Mouse (Mus musculus): Measurements from ENCODE around the gene Uvssa. TPM values are rescaled to one million over a fixed set of nuclear protein-coding genes. Genes with fewer than 3 reads are reported as not detected.
"Not testable (repeated sequence)": the region's sequence is repeated elsewhere in the genome, so short reads cannot be mapped to it uniquely, and the experiment has no call there.

The Uvssa gene
- 11.7 and 12.0 TPM in 2 replicates for polyA plus RNA-seq (2014; fragmentation: Nextera tagmentation; extraction: Ambion mirVana)

DNA sequence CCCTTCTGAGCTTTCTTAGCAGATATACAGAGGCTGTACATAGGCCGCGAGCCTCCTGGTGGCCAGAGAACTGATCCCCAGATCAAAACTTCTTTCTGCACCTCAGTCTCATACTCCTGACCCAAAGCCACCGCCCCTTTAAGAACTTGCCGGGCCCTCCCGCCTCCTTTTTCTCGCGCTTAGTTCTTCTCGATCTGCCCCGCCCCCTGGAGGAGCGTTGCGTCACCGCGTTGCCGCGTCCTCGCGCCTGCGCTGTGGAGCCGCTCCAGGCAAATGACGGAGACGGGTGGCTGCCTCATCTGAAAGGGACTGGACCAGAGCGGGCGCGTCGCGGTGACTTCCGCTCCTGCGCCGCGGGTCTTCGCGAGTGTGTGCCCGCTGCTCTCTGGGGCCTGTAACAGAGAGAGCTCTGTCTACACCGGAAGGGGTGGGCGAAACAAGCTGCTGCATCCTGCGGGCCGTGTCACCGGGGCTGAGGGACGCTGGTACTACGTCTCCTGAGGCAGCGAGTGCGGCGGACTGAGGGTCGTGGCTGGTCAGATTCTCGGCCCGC lies at the start of gene Uvssa:
TSS of gene Uvssa (plus strand) at position 248 of the 553 bp plus-strand sequence.
- H3K4me2 ChIP-seq (replicated peaks; ENCODE audit: low read depth, low read length): peak within 1 kb of the TSS; percentile 84
- H3K36me3 ChIP-seq (ENCODE audit: control insufficient read depth, insufficient read depth, low read length): peaks cover 14% of the 10 kb centered on the region
- peak within 1 kb of the TSS; percentile 94 for H3K27ac ChIP-seq (ENCODE audit: low read length)
- peak within 1 kb of the TSS; percentile 88 for H3K9ac ChIP-seq (replicated peaks; ENCODE audit: low read depth, low read length)
- H3K27me3 ChIP-seq (ENCODE audit: control insufficient read depth, insufficient read depth, low read length): no peaks in the 10 kb centered on the region
- WGBS: under 1% methylated on average over 46 of the region's 46 CpGs
- H3K4me1 ChIP-seq (ENCODE audit: control insufficient read depth, insufficient read depth, low read length): peaks cover 7% of the 10 kb centered on the region
- ATAC-seq (ENCODE audit: insufficient number of reproducible peaks, insufficient read depth, low FRiP score, low read depth): peak; percentile 96
- no peaks in the 10 kb centered on the region for H3K9me3 ChIP-seq (ENCODE audit: control insufficient read depth, low read depth, low read length)
- peak within 1 kb of the TSS; percentile 71 for H3K4me3 ChIP-seq (ENCODE audit: low read depth, low read length)

DNA sequence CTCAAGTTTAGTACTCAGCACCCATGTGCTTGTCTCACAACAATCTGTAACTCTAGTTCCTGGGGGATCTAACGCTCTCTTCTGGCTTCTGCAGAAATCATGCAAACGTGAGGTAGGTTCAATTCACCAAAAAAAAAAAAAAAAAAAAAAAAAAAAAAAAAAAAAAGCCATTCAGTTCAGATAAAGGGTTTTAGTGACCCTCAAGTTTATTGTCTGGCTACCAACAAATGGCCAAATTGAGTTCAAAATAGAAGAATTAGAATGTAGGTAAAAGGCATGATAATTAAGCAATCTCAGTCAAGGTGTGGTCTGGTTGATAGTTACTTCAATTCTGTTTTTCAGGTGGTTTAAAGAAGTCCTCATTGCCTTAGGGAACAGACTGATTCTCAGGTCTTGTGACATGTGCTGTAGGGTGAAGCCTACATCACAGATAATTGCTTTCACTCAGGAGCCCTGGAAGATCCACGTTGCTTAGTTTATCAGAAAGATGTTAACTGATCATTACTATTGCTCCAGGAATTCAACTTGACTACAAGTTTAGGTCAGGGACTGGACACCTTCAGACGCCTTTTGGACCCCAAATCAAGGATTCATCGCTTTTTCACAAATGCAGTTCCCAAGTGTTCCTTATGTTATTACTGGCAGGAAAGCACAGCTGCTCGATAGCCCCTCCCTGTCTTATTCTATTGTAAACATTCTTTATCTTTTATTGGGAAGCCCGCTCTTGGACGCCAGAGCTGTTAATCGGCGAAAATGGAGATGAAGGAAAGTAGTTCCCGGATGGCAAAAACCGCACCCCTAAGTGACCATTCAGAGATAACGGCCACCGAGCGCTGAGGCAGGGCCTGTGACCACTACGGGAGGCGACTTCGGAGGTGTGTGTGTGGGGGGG lies 43.7 kb upstream of the Uvssa start:
- H3K27ac ChIP-seq (ENCODE audit: low read length): peak overlapping the region; percentile 81
- no peaks in the 10 kb centered on the region for H3K27me3 ChIP-seq (ENCODE audit: control insufficient read depth, insufficient read depth, low read length)
- peaks cover 12% of the 10 kb centered on the region; the same call in 1 of the 2 replicates for H3K4me1 ChIP-seq (ENCODE audit: control insufficient read depth, insufficient read depth, low read length)
- H3K36me3 ChIP-seq (ENCODE audit: control insufficient read depth, insufficient read depth, low read length): no peaks in the 10 kb centered on the region
- H3K9me3 ChIP-seq (ENCODE audit: control insufficient read depth, low read depth, low read length): peaks cover 2% of the 10 kb centered on the region; the same call in 1 of the 2 replicates
- ATAC-seq (ENCODE audit: insufficient number of reproducible peaks, insufficient read depth, low FRiP score, low read depth): no peak
- peak overlapping the region; percentile 78 for H3K9ac ChIP-seq (replicated peaks; ENCODE audit: low read depth, low read length)
- peak overlapping the region; percentile 98 for H3K4me3 ChIP-seq (ENCODE audit: low read depth, low read length)
- peak overlapping the region; percentile 57 for H3K4me2 ChIP-seq (replicated peaks; ENCODE audit: low read depth, low read length)
- WGBS: 21% methylated on average over 18 of the region's 18 CpGs

DNA sequence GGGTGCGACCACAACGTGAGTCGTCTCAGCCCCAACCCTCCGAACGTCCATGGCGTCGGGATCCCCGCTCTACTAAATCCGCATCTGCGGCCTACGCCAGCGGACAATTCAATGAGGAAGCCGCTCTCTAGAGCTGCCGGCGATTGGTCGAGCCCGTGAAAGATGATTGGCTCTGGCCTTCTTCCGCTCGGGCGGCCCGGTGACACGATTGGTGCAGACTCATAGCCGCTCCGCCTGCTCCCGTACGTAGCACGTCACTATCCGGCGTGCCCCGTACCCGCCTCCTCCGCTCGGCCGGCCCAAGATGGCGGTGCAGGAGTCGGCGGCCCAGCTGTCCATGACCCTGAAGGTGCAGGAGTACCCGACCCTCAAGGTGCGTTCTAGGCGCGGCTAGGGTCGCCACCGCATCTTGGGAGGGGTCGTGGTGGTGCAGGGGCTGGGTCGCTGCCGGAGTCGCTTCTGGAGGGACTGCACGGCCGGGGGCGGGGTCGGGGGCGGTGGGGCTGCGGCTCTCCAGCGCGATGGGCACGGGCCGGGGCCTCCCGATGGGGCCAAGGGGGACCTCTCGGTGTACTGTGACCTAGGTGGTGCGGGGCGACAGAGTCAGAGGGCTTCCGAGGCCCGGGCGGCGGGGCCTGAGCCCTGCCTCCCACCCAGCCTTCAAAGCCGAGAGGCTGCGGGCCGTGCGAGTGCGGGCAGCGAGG lies 42.9 kb upstream of the Uvssa start, which contains the start of gene Maea:
TSS of gene Maea (plus strand) at position 237 of the 704 bp plus-strand sequence.
- no peaks in the 10 kb centered on the region for H3K27me3 ChIP-seq (ENCODE audit: control insufficient read depth, insufficient read depth, low read length)
- peak; percentile 100 for ATAC-seq (ENCODE audit: insufficient number of reproducible peaks, insufficient read depth, low FRiP score, low read depth)
- H3K27ac ChIP-seq (ENCODE audit: low read length): peak within 1 kb of the TSS; percentile 81
- peaks cover 12% of the 10 kb centered on the region; the same call in 1 of the 2 replicates for H3K4me1 ChIP-seq (ENCODE audit: control insufficient read depth, insufficient read depth, low read length)
- H3K9ac ChIP-seq (replicated peaks; ENCODE audit: low read depth, low read length): peak within 1 kb of the TSS; percentile 87
- peak within 1 kb of the TSS; percentile 57 for H3K4me2 ChIP-seq (replicated peaks; ENCODE audit: low read depth, low read length)
- H3K4me3 ChIP-seq (ENCODE audit: low read depth, low read length): peak within 1 kb of the TSS; percentile 98
- WGBS: 1% methylated on average over 71 of the region's 71 CpGs
- no peaks in the 10 kb centered on the region for H3K36me3 ChIP-seq (ENCODE audit: control insufficient read depth, insufficient read depth, low read length)
- peaks cover 2% of the 10 kb centered on the region; the same call in 1 of the 2 replicates for H3K9me3 ChIP-seq (ENCODE audit: control insufficient read depth, low read depth, low read length)

DNA sequence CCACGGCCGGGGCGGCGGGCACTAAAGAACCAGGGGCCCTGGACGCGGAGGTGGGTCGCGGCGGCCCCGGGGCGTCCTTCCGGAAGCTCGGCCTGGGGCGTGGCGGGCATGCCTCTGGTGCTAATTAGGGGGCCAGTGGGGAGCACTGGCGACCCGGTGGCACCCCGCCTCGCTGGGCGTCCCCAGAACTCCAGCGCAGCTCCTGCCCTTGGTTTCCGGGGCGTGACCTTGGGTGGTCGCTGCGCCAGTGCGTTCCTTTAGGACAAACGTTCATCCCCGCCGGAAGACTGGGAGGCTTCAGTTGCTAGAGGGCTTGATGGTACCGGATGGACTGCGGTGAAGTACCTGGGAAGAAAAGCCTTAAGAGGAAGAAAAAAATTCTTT lies 42.4 kb upstream of the Uvssa start:
- Histone ChIP-seq H3K27ac (ENCODE audit: low read length) (peak overlapping the region; percentile 49), H3K9ac (replicated peaks; ENCODE audit: low read depth, low read length) (peak overlapping the region; percentile 87), H3K36me3 (ENCODE audit: control insufficient read depth, insufficient read depth, low read length) (no peaks in the 10 kb centered on the region), H3K27me3 (ENCODE audit: control insufficient read depth, insufficient read depth, low read length) (no peaks in the 10 kb centered on the region), H3K4me2 (replicated peaks; ENCODE audit: low read depth, low read length) (peak overlapping the region; percentile 49), H3K9me3 (ENCODE audit: control insufficient read depth, low read depth, low read length) (peaks cover 2% of the 10 kb centered on the region; the same call in 1 of the 2 replicates), H3K4me1 (ENCODE audit: control insufficient read depth, insufficient read depth, low read length) (peaks cover 12% of the 10 kb centered on the region; the same call in 1 of the 2 replicates), H3K4me3 (ENCODE audit: low read depth, low read length) (peak overlapping the region; percentile 98)
- no peak for ATAC-seq (ENCODE audit: insufficient number of reproducible peaks, insufficient read depth, low FRiP score, low read depth)
- under 1% methylated on average over 31 of the region's 31 CpGs for WGBS

GRCm38 (mm10) chr5:33337206-33337605 lies 41.1 kb upstream of the Uvssa start:
- no peaks in the 10 kb centered on the region for H3K27me3 ChIP-seq (ENCODE audit: control insufficient read depth, insufficient read depth, low read length)
- H3K27ac ChIP-seq (ENCODE audit: low read length): no peak overlapping the region
- H3K4me3 ChIP-seq (ENCODE audit: low read depth, low read length): peak overlapping the region; percentile 98; the same call in 1 of the 2 replicates
- ATAC-seq (ENCODE audit: insufficient number of reproducible peaks, insufficient read depth, low FRiP score, low read depth): no peak
- no peaks in the 10 kb centered on the region for H3K36me3 ChIP-seq (ENCODE audit: control insufficient read depth, insufficient read depth, low read length)
- WGBS: 63% methylated on average over 8 of the region's 8 CpGs
- H3K4me1 ChIP-seq (ENCODE audit: control insufficient read depth, insufficient read depth, low read length): peaks cover 12% of the 10 kb centered on the region; the same call in 1 of the 2 replicates
- no peak overlapping the region for H3K9ac ChIP-seq (replicated peaks; ENCODE audit: low read depth, low read length)
- peaks cover 2% of the 10 kb centered on the region; the same call in 1 of the 2 replicates for H3K9me3 ChIP-seq (ENCODE audit: control insufficient read depth, low read depth, low read length)
- peak overlapping the region; percentile 49; the same call in 1 of the 2 replicates for H3K4me2 ChIP-seq (replicated peaks; ENCODE audit: low read depth, low read length)

GRCm38 (mm10) chr5:33341165-33341564 lies 37.2 kb upstream of the Uvssa start:
- H3K4me3 ChIP-seq (ENCODE audit: low read depth, low read length): no peak overlapping the region
- no peaks in the 10 kb centered on the region for H3K27me3 ChIP-seq (ENCODE audit: control insufficient read depth, insufficient read depth, low read length)
- ATAC-seq (ENCODE audit: insufficient number of reproducible peaks, insufficient read depth, low FRiP score, low read depth): no peak
- no peak overlapping the region for H3K9ac ChIP-seq (replicated peaks; ENCODE audit: low read depth, low read length)
- H3K4me1 ChIP-seq (ENCODE audit: control insufficient read depth, insufficient read depth, low read length): peaks cover 12% of the 10 kb centered on the region; the same call in 1 of the 2 replicates
- 76% methylated on average over 6 of the region's 6 CpGs for WGBS
- H3K36me3 ChIP-seq (ENCODE audit: control insufficient read depth, insufficient read depth, low read length): 0 out of 2 replicates have a peak, but pooled peaks cover 7% of the 10 kb centered on the region
- H3K9me3 ChIP-seq (ENCODE audit: control insufficient read depth, low read depth, low read length): no peaks in the 10 kb centered on the region
- H3K27ac ChIP-seq (ENCODE audit: low read length): no peak overlapping the region
- H3K4me2 ChIP-seq (replicated peaks; ENCODE audit: low read depth, low read length): no peak overlapping the region

DNA sequence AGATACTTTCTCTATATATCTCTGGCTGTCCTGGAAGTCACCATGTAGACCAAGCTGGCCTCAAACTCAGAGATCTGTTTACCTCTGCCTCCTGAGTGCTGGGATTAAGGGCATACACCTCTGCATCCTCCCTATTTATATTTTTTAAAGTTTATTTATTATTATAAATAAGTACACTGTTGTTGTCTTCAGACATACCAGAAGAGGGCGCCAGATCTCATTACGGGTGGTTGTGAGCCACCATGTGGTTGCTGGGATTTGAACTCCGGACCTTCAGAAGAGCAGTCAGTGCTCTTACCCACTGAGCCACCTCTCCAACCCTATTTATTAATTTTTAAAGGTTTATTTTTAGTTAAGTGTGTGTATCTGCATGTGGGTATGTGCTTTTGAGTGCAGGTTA lies 36.1 kb upstream of the Uvssa start:
- H3K9ac ChIP-seq (replicated peaks; ENCODE audit: low read depth, low read length); H3K36me3 ChIP-seq (ENCODE audit: control insufficient read depth, insufficient read depth, low read length); H3K9me3 ChIP-seq (ENCODE audit: control insufficient read depth, low read depth, low read length); ATAC-seq (ENCODE audit: insufficient number of reproducible peaks, insufficient read depth, low FRiP score, low read depth); H3K27me3 ChIP-seq (ENCODE audit: control insufficient read depth, insufficient read depth, low read length); H3K27ac ChIP-seq (ENCODE audit: low read length); H3K4me1 ChIP-seq (ENCODE audit: control insufficient read depth, insufficient read depth, low read length); H3K4me2 ChIP-seq (replicated peaks; ENCODE audit: low read depth, low read length); H3K4me3 ChIP-seq (ENCODE audit: low read depth, low read length): not testable (repeated sequence)
- WGBS: 66% methylated on average over 3 of the region's 3 CpGs

GRCm38 (mm10) chr5:33342821-33343220 lies 35.5 kb upstream of the Uvssa start:
- no peak overlapping the region for H3K4me3 ChIP-seq (ENCODE audit: low read depth, low read length)
- H3K4me1 ChIP-seq (ENCODE audit: control insufficient read depth, insufficient read depth, low read length): no peaks in the 10 kb centered on the region
- ATAC-seq (ENCODE audit: insufficient number of reproducible peaks, insufficient read depth, low FRiP score, low read depth): no peak
- no peaks in the 10 kb centered on the region for H3K9me3 ChIP-seq (ENCODE audit: control insufficient read depth, low read depth, low read length)
- no peaks in the 10 kb centered on the region for H3K27me3 ChIP-seq (ENCODE audit: control insufficient read depth, insufficient read depth, low read length)
- H3K27ac ChIP-seq (ENCODE audit: low read length): no peak overlapping the region
- H3K9ac ChIP-seq (replicated peaks; ENCODE audit: low read depth, low read length): no peak overlapping the region
- H3K4me2 ChIP-seq (replicated peaks; ENCODE audit: low read depth, low read length): no peak overlapping the region
- H3K36me3 ChIP-seq (ENCODE audit: control insufficient read depth, insufficient read depth, low read length): 0 out of 2 replicates have a peak, but pooled peaks cover 7% of the 10 kb centered on the region

Data from stomach, embryonic 14.5 days (tissue).